Mouse (Mus musculus) testis, adult 2 months (tissue): ENCODE results near the gene Gm37240. TPM values are rescaled to one million over a fixed set of nuclear protein-coding genes. Genes with fewer than 3 reads are reported as not detected.
A peak's percentile ranks its signal among the peaks of the same experiment; 100 is the strongest.

ENCODE experiments used
- H3K27ac ChIP-seq: fragments of 200-500 bp; 2 replicates; pipeline ENCODE4 v1.5.1; 2012; ENCODE audit warnings: low read depth, low read length; ENCODE audit not compliant: control insufficient read depth, insufficient read depth
- H3K27me3 ChIP-seq: fragments of 200-500 bp; 2 replicates; pipeline ENCODE4 v1.6.1; 2012; ENCODE audit warnings: mild to moderate bottlenecking, low read length, moderate library complexity; ENCODE audit not compliant: control insufficient read depth, insufficient read depth
- H3K36me3 ChIP-seq: fragments of 200-500 bp; 2 replicates; pipeline ENCODE4 v1.6.1; 2012; ENCODE audit warnings: mild to moderate bottlenecking, low read length; ENCODE audit not compliant: control insufficient read depth, insufficient read depth
- H3K4me1 ChIP-seq: fragments of 200-500 bp; 2 replicates; pipeline ENCODE4 v1.6.1; 2012; ENCODE audit warnings: low read length; ENCODE audit not compliant: control insufficient read depth, insufficient read depth
- H3K4me3 ChIP-seq: fragments of 200-500 bp; 2 replicates; pipeline ENCODE4 v1.5.1; 2012; ENCODE audit warnings: low read depth, mild to moderate bottlenecking, low read length, moderate library complexity, mixed read lengths; ENCODE audit not compliant: control insufficient read depth
- CTCF ChIP-seq: fragments of 200-500 bp; IDR thresholded peaks from 2 replicates; pipeline ENCODE4 v1.5.1; 2012; ENCODE audit warnings: low read depth, mild to moderate bottlenecking, inconsistent platforms, low read length, moderate library complexity; ENCODE audit not compliant: control insufficient read depth, insufficient read depth, insufficient replicate concordance
- POLR2A ChIP-seq: fragments of 200-500 bp; IDR thresholded peaks from 2 replicates; pipeline ENCODE4 v1.6.1; 2012; ENCODE audit warnings: low read depth, mild to moderate bottlenecking, inconsistent platforms, low read length, moderate library complexity; ENCODE audit not compliant: control insufficient read depth
- polyA plus RNA-seq: library from polyadenylated mRNA; depleted of rRNA; stranded (reverse); fragments of >200 nt; gene quantifications from 2 replicates; pipeline ENCODE4 v1.2.3, GENCODE M21; 2012

Gm37240 gene
- polyA plus RNA-seq, 1 experiment, result not detected

- Histone ChIP-seq H3K27me3 (no peaks in the 10 kb centered on the region), H3K27ac (no peak overlapping the region), H3K4me1 (no peaks in the 10 kb centered on the region), H3K4me3 (no peak overlapping the region), H3K36me3 (no peaks in the 10 kb centered on the region)
- TF ChIP-seq POLR2A, result no peak
- no peak for TF ChIP-seq CTCF
These were observed 162.2 kb downstream of the Gm37240 start for GRCm38 (mm10) chr3:85725110-85725509.

- Histone ChIP-seq H3K27me3 (no peaks in the 10 kb centered on the region), H3K36me3 (no peaks in the 10 kb centered on the region), H3K4me3 (no peak overlapping the region), H3K4me1 (no peaks in the 10 kb centered on the region), H3K27ac (no peak overlapping the region)
- TF ChIP-seq CTCF, result no peak
- no peak for TF ChIP-seq POLR2A
These were observed 164.7 kb downstream of the Gm37240 start for GRCm38 (mm10) chr3:85722581-85722980.

- no peaks in the 10 kb centered on the region for H3K27me3 ChIP-seq
- H3K4me3 ChIP-seq, result no peak overlapping the region
- no peak overlapping the region for H3K27ac ChIP-seq
- H3K4me1 ChIP-seq, result no peaks in the 10 kb centered on the region
- no peaks in the 10 kb centered on the region for H3K36me3 ChIP-seq
- TF ChIP-seq CTCF, result no peak
- TF ChIP-seq POLR2A, result no peak
These were observed 171.5 kb downstream of the Gm37240 start for GRCm38 (mm10) chr3:85715764-85716297.

GRCm38 (mm10) chr3:85713936-85714709, 173.2 kb downstream of the Gm37240 start:
- H3K36me3 ChIP-seq, result no peaks in the 10 kb centered on the region

GRCm38 (mm10) chr3:85710695-85711094, 176.6 kb downstream of the Gm37240 start:
- TF ChIP-seq CTCF, result no peak
- TF ChIP-seq POLR2A, result no peak
- Histone ChIP-seq H3K4me1 (0 out of 2 replicates have a peak, but pooled peaks cover 2% of the 10 kb centered on the region), H3K27me3 (no peaks in the 10 kb centered on the region), H3K36me3 (no peaks in the 10 kb centered on the region), H3K27ac (no peak overlapping the region), H3K4me3 (no peak overlapping the region)

More at GRCm38 (mm10) chr3:85713936-85714709, 173.2 kb downstream of the Gm37240 start:
- 0 out of 2 replicates have a peak, but pooled peaks cover 2% of the 10 kb centered on the region for H3K4me1 ChIP-seq
- H3K27ac ChIP-seq, result no peak overlapping the region
- H3K27me3 ChIP-seq, result no peaks in the 10 kb centered on the region
- TF ChIP-seq CTCF (no peak), POLR2A (no peak)
- H3K4me3 ChIP-seq, result no peak overlapping the region

GRCm38 (mm10) chr3:85707421-85707820, 179.9 kb downstream of the Gm37240 start:
- Histone ChIP-seq H3K4me1 (0 out of 2 replicates have a peak, but pooled peaks cover 2% of the 10 kb centered on the region), H3K4me3 (no peak overlapping the region), H3K36me3 (no peaks in the 10 kb centered on the region), H3K27me3 (no peaks in the 10 kb centered on the region), H3K27ac (no peak overlapping the region)
- TF ChIP-seq CTCF (peak; percentile 23; the same call in 1 of the 2 replicates), POLR2A (no peak)

GRCm38 (mm10) chr3:85703141-85703882, 184.0 kb downstream of the Gm37240 start:
- no peak overlapping the region for H3K27ac ChIP-seq

More at GRCm38 (mm10) chr3:85703141-85703882, 184.0 kb downstream of the Gm37240 start:
- H3K36me3 ChIP-seq, result no peaks in the 10 kb centered on the region
- H3K4me3 ChIP-seq, result no peak overlapping the region
- TF ChIP-seq POLR2A (no peak), CTCF (no peak)
- H3K27me3 ChIP-seq, result no peaks in the 10 kb centered on the region
- no peaks in the 10 kb centered on the region for H3K4me1 ChIP-seq
